Mouse (Mus musculus) intestine, embryonic 14.5 days (tissue): ENCODE data around the gene Psma5. TPM values are rescaled to one million over a fixed set of nuclear protein-coding genes. Genes with fewer than 3 reads are reported as not detected.

Experiments
- ATAC-seq: fragments of 200-750 bp; cut with Nextera tagmentation; replicated peaks from 2 replicates; pipeline ENCODE4 v1.8.0; 2017; ENCODE audit warnings: low read depth, moderate number of reproducible peaks, moderate TSS enrichment, moderate library complexity; ENCODE audit not compliant: low FRiP score, low TSS enrichment
- DNase-seq: peaks from one replicate; pipeline ENCODE4 v3.0.0-alpha.2; 2018; ENCODE audit warnings: low spot score
- H3K27ac ChIP-seq: fragments of 300-500 bp; sonication (generic); 2 replicates; pipeline ENCODE4 v1.5.1; 2014; ENCODE audit warnings: low read depth, mild to moderate bottlenecking, control low read depth
- H3K27me3 ChIP-seq: fragments of 300-500 bp; sonication (generic); replicated peaks from 2 replicates; pipeline ENCODE4 v1.6.1; 2014; ENCODE audit warnings: low read length, control low read depth; ENCODE audit not compliant: control insufficient read depth, insufficient read depth
- H3K36me3 ChIP-seq: fragments of 300-500 bp; sonication (generic); 2 replicates; pipeline ENCODE4 v1.6.1; 2014; ENCODE audit warnings: low read length, control low read depth; ENCODE audit not compliant: control insufficient read depth, insufficient read depth
- H3K4me1 ChIP-seq: fragments of 300-500 bp; sonication (generic); replicated peaks from 2 replicates; pipeline ENCODE4 v1.6.1; 2014; ENCODE audit warnings: low read length, control low read depth, mixed read lengths; ENCODE audit not compliant: control insufficient read depth, insufficient read depth
- H3K4me2 ChIP-seq: fragments of 300-500 bp; sonication (generic); 2 replicates; pipeline ENCODE4 v1.6.1; 2014; ENCODE audit warnings: low read length
- H3K4me3 ChIP-seq: fragments of 300-500 bp; sonication (generic); 2 replicates; pipeline ENCODE4 v1.5.1; 2014; ENCODE audit warnings: low read depth, low read length, control low read depth, mixed read lengths
- H3K9ac ChIP-seq: fragments of 300-500 bp; sonication (generic); 2 replicates; pipeline ENCODE4 v1.6.1; 2014; ENCODE audit warnings: mild to moderate bottlenecking, low read length
- H3K9me3 ChIP-seq: fragments of 300-500 bp; sonication (generic); 2 replicates; pipeline ENCODE4 v1.6.1; 2016; ENCODE audit warnings: low read length, control low read depth; ENCODE audit not compliant: control insufficient read depth
- WGBS: fragments of 180-500 bp; shearing (Covaris S2); extraction: QIAGEN DNeasy Blood & Tissue Kit; methylation state at CpG from one replicate; pipeline ENCODE4 v1.1.7; 2014; 5-methylcytosine and 5-hydroxymethylcytosine counted together
- polyA plus RNA-seq: library from polyadenylated mRNA; unstranded; fragments of >200 nt; fragmentation: Nextera tagmentation; extraction: Ambion mirVana; gene quantifications from 2 replicates; pipeline ENCODE4 v1.2.1, GENCODE M21; 2014

Gene Psma5
- polyA plus RNA-seq, 1 experiment from 2014 or later = 319 TPM

DNA sequence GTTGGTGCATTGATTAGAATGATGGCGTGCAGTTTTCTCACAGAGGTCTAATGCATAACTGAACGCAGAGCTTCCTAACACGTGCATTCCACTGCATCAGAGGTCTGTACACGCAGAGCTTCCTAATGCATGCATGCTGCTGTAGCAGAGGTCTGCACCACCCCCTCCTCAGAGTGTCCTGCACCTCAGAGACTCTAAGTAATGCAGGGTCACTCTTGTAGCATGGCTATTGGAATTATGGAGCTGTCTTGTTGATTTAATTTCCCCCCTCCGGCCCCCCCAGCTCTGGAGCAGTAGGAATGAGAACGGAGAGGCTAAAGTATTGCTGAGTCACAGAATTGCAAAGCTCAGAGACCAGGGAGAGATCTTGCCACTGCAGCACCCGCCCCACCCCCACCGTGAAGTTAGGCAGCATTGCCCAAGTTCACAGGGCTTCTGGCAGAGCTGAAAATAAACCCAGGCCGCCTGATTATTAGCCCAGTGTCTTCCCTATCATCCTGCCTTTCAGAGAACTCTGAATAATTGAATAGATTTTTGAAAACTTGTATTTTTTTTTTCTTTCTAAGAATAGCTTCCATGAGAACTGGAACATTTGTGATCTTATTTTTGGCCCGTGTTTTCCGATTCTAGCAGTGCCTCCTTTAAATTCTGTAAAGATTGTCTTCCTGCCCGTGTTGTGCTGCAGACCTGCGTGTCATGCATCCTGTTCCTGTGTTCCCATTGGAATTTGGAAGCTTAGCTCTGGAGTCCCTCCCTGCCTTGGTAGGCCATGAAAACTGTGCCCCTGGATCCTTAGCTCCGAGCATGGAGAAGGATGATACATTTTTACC lies 39.7 kb downstream of the Psma5 start:
- no peak overlapping the region for H3K9ac ChIP-seq
- H3K4me3 ChIP-seq = no peak overlapping the region; the same call in 1 of the 2 replicates
- ATAC-seq = peak; percentile 75; the same call in 1 of the 2 replicates

DNA sequence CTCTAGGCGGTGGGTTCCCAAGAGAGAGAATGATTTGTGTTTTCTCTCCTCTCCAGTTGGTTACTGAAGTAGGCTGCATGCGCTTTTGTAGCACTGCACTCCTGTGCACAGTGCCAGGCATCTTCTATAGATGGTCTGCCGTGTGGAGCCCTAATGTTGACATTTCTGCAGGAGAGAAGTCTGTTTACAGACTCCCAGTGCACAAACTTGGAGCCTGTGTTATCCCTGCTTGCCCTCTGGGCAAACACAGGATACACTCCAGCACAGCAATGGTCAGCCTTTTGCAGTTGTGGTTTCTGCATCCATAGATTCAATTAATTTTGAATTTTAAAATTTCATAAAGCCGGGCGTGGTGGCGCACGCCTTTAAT lies 40.3 kb downstream of the Psma5 start:
- Histone ChIP-seq H3K9me3 (no peaks in the 10 kb centered on the region), H3K4me2 (no peak overlapping the region), H3K27me3 (no peaks in the 10 kb centered on the region), H3K27ac (peak overlapping the region; percentile 43; the same call in 1 of the 2 replicates), H3K36me3 (no peaks in the 10 kb centered on the region), H3K9ac (no peak overlapping the region), H3K4me1 (peaks cover 33% of the 10 kb centered on the region), H3K4me3 (no peak overlapping the region)
- no peak for DNase-seq
- WGBS = 60% methylated on average over 7 of the region's 7 CpGs
- no peak for ATAC-seq

More for the DNA sequence above, 39.7 kb downstream of the Psma5 start:
- 8% methylated on average over 14 of the region's 14 CpGs for WGBS
- DNase-seq = no peak
- no peaks in the 10 kb centered on the region for H3K9me3 ChIP-seq
- no peaks in the 10 kb centered on the region for H3K27me3 ChIP-seq
- H3K36me3 ChIP-seq = no peaks in the 10 kb centered on the region
- peak overlapping the region; percentile 43 for H3K27ac ChIP-seq
- H3K4me1 ChIP-seq = peaks cover 33% of the 10 kb centered on the region
- peak overlapping the region; percentile 37 for H3K4me2 ChIP-seq

DNA sequence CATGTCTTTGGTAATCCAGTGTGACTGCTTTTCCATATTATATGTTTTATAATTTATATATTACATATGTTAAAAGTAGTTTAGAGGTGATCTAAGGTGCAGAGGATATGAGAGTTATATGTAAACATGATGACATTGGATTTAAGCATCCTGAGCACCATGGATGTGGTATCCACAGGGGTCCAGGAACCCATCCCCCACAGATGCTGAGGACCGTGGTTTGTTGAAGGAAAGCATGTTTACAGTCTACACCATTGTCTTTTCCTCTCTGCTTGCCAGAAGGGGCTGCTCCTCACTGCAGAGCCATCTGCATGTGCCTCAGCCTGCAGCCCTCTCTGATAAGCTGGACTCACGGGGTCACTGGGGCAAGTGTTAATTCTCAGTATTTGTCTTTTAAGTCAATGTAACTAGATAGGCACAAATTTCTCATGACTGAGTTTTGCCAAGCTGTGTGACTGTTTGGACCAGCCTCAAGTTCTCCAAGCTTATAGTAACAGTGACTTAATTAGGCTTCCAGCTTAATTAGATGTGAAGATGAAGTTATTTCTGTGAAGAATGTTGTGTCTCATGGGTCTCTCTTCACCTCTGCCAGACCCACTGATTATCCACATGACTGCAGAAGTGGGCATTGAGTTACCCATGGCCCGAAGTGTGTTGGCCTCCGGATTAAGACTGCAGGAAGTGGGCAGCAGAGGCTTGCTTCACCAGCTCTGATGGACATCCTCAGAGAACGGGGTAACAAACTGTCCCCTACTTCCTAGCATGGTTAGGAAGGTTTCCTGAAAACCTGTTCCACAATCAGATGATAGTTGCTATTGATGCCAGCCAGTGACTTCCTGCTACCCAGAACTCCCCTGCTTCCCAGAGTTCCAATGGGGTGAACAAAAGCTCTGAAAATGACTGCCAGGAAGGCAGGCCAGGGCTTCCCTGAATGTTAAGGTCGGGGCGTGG lies 41.2 kb downstream of the Psma5 start:
- Histone ChIP-seq H3K27me3 (no peaks in the 10 kb centered on the region), H3K9ac (no peak overlapping the region), H3K9me3 (no peaks in the 10 kb centered on the region), H3K4me1 (peaks cover 33% of the 10 kb centered on the region), H3K4me3 (no peak overlapping the region), H3K27ac (no peak overlapping the region), H3K36me3 (no peaks in the 10 kb centered on the region), H3K4me2 (no peak overlapping the region)
- ATAC-seq (no peak), DNase-seq (no peak)
- 61% methylated on average over 7 of the region's 7 CpGs for WGBS

DNA sequence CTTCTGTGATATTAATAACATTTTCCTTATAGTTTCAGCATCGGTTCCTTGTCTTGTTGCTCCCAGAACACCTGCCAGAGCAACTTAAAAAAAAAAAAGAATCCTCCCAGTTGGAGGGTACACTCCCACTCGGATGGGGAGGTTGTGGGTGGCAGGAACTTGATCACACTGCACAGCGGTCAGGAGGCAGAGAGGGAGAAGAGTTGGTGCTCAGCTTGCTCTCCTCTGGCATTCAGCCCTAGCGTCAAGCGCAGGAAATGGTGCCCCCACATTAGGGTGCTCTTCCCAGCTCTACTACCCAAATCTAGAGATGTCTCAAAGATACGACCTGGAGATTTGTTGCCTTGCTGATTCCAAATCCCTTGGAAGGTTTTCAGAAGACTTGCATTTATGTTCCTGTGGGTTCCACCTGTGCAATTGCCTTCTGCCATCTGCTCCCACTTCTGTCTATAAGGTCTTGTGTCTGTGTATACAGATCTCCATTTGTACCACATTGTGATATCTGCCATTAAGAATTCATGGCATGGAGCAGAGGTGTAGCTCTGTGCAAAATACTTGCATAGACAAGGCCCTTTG lies 43.8 kb downstream of the Psma5 start:
- 78% methylated on average over 6 of the region's 6 CpGs for WGBS
- peaks cover 19% of the 10 kb centered on the region for H3K4me1 ChIP-seq
- DNase-seq (no peak), ATAC-seq (no peak)
- H3K9me3 ChIP-seq = no peaks in the 10 kb centered on the region
- H3K4me3 ChIP-seq = no peak overlapping the region
- no peaks in the 10 kb centered on the region for H3K36me3 ChIP-seq
- H3K27ac ChIP-seq = no peak overlapping the region
- H3K27me3 ChIP-seq = no peaks in the 10 kb centered on the region
- H3K9ac ChIP-seq = no peak overlapping the region
- H3K4me2 ChIP-seq = no peak overlapping the region

DNA sequence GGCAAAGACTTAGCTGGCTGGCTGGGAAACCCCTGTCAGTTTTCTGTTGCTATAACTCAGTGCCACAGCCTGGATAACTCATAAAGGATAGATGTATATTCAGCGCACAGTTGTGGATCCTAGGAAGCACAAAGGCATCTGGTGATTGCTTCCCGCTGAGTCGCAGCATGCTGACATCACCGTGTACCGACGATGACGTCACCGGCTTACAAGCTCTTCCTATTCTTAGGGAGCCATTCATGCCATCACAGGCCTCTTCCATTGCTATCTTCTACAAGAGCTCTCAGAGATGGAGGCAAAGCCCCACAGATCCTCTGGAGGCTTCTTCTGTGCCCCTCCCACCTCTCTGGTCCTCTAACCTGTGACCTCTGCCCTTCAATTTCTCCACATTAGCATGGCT lies 47.0 kb downstream of the Psma5 start:
- WGBS = 93% methylated on average over 8 of the region's 8 CpGs
- H3K9ac ChIP-seq = no peak overlapping the region
- no peaks in the 10 kb centered on the region for H3K27me3 ChIP-seq
- DNase-seq (no peak), ATAC-seq (no peak)
- H3K36me3 ChIP-seq = no peaks in the 10 kb centered on the region
- no peaks in the 10 kb centered on the region for H3K9me3 ChIP-seq
- H3K4me3 ChIP-seq = no peak overlapping the region
- H3K27ac ChIP-seq = no peak overlapping the region
- no peak overlapping the region for H3K4me2 ChIP-seq
- peaks cover 3% of the 10 kb centered on the region; the same call in 1 of the 2 replicates for H3K4me1 ChIP-seq

DNA sequence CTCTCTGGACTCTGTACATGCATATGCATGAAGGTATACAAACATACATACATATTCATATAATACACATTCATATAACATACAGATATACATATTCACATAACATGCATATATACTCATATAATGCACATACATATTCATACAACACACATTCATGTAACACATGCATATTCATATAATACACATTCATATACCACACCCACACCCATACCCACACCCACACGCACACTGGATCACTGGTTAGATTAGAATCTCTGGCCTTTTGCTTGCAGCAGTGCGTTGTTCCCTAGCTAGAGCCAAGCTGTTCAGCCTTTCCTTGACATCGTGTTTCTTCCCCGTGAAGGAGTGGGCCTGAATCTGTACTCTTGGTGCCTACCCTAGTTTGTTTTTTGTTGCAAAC lies 48.0 kb downstream of the Psma5 start:
- H3K4me3 ChIP-seq = no peak overlapping the region
- no peak overlapping the region for H3K27ac ChIP-seq
- no peaks in the 10 kb centered on the region for H3K9me3 ChIP-seq
- H3K9ac ChIP-seq = no peak overlapping the region
- DNase-seq (no peak), ATAC-seq (no peak)
- H3K27me3 ChIP-seq = no peaks in the 10 kb centered on the region
- H3K4me1 ChIP-seq = peaks cover 3% of the 10 kb centered on the region; the same call in 1 of the 2 replicates
- H3K36me3 ChIP-seq = no peaks in the 10 kb centered on the region
- WGBS = 91% methylated on average over 4 of the region's 4 CpGs
- H3K4me2 ChIP-seq = no peak overlapping the region

DNA sequence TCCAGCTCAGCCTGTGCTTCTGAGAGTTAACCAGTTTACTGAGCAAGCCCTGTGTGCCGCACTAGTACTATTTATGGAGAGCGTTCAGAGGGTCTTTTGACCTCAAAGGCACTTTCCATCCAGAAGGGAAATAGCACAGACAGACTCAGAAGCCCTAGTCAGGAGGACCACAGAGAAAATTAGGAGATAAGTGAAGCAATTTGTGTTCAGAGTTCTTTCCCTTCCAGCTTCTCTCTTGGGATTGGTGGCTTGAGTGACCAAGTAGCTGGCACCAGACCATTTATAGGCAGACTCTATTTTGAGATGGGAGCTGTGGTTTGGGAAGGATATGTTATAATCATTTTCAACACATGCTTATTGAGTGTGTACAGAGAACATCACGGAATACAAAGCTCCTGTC lies 49.7 kb downstream of the Psma5 start:
- no peak for DNase-seq
- no peak overlapping the region for H3K4me2 ChIP-seq
- H3K4me1 ChIP-seq = peaks cover 3% of the 10 kb centered on the region; the same call in 1 of the 2 replicates
- H3K9ac ChIP-seq = no peak overlapping the region
- H3K27me3 ChIP-seq = no peaks in the 10 kb centered on the region
- no peaks in the 10 kb centered on the region for H3K36me3 ChIP-seq
- no peaks in the 10 kb centered on the region for H3K9me3 ChIP-seq
- no peak overlapping the region for H3K27ac ChIP-seq
- no peak for ATAC-seq
- no peak overlapping the region for H3K4me3 ChIP-seq
- WGBS = 67% methylated on average over 3 of the region's 3 CpGs

DNA sequence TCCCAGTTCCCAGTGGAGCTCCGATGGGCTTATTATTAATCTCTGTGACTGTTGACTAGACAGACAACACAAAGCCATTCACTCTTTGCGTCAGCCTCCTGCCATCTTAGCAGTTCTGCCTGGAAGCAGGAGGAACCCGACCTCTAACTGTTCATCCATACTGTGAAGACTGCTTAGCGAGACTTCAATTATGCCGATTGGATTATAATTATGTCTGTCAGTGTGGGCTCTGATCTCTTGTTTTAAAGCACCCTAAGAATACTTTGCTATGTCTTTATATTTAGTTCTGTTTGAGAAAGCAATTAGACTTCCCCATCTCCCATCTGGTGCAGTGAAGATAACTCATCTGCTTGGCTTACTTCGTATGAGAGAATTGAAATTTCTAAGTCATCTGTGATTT lies 50.8 kb downstream of the Psma5 start:
- H3K4me3 ChIP-seq = no peak overlapping the region
- ATAC-seq = no peak
- no peaks in the 10 kb centered on the region for H3K27me3 ChIP-seq
- H3K27ac ChIP-seq = no peak overlapping the region
- H3K9me3 ChIP-seq = no peaks in the 10 kb centered on the region
- no peak overlapping the region for H3K9ac ChIP-seq
- 76% methylated on average over 6 of the region's 6 CpGs for WGBS
- H3K4me1 ChIP-seq = peaks cover 3% of the 10 kb centered on the region; the same call in 1 of the 2 replicates
- H3K36me3 ChIP-seq = no peaks in the 10 kb centered on the region
- DNase-seq = no peak
- H3K4me2 ChIP-seq = no peak overlapping the region
